Mouse (Mus musculus): ENCODE results near the gene Tekt5. TPM values are rescaled to one million over a fixed set of nuclear protein-coding genes. Genes with fewer than 3 reads are reported as not detected.

Gene Tekt5
- polyA plus RNA-seq, 1 experiment = 21.8 TPM

DNA sequence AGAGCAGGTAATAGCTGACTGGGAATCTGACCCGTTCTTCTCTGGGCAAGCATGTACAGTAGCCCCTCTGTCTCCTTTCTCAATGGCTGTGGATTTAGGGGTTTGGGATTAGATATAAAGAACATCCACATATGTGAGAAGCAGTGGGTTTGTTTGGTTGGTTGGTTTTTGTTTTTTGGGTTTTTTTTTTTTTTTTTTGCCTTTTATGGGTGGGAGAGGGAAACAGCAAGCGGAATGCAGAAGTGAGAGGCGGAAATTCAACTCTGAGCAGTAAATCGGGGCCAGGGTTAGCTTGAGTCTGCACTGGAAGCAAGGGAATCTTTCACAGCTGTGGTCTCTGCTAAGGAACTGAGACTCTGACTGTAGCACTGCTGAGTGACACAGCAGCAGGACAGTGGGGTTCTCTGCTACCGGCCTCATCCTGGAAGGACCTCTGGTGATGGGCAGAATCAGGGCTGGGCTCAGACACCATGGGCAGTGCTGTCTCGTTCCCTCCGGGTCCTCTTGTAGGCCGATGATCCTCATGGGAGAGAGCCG is 22.5 kb upstream of the Tekt5 start:
- no peak overlapping the region for H3K4me3 ChIP-seq
- no peak overlapping the region for H3K4me2 ChIP-seq (ENCODE audit: low read depth)
- H3K79me2 ChIP-seq (ENCODE audit: control insufficient read depth, insufficient read depth) = peaks cover under 1% of the 10 kb centered on the region
- peaks cover 4% of the 10 kb centered on the region for H3K36me3 ChIP-seq (ENCODE audit: control insufficient read depth, insufficient read depth)
- H3ac ChIP-seq (ENCODE audit: control insufficient read depth, insufficient read length) = no peak overlapping the region
- no peaks in the 10 kb centered on the region for H3K27me3 ChIP-seq (ENCODE audit: control insufficient read depth, insufficient read depth, insufficient read length)
- no peak for TF ChIP-seq CEBPB (IDR thresholded peaks at IDR 0.05; ENCODE audit: insufficient read depth, poor library complexity, severe bottlenecking)
- no peak for TF ChIP-seq SRF (IDR thresholded peaks at IDR 0.05; ENCODE audit: control insufficient read depth, insufficient read length, low read depth)
- TF ChIP-seq REST (IDR thresholded peaks at IDR 0.05; ENCODE audit: insufficient read depth, insufficient read length) = no peak
- TF ChIP-seq POLR2AphosphoS2 (IDR thresholded peaks at IDR 0.05; ENCODE audit: insufficient read length, low read depth) = no peak
- TF ChIP-seq USF1 (IDR thresholded peaks at IDR 0.05; ENCODE audit: low read depth) = no peak
- TF ChIP-seq MYOG (IDR thresholded peaks at IDR 0.05; ENCODE audit: control insufficient read depth in 1 of 3, insufficient read depth in 1 of 3, insufficient read length in 2 of 3, low read depth in 2 of 3) = no peak

DNA sequence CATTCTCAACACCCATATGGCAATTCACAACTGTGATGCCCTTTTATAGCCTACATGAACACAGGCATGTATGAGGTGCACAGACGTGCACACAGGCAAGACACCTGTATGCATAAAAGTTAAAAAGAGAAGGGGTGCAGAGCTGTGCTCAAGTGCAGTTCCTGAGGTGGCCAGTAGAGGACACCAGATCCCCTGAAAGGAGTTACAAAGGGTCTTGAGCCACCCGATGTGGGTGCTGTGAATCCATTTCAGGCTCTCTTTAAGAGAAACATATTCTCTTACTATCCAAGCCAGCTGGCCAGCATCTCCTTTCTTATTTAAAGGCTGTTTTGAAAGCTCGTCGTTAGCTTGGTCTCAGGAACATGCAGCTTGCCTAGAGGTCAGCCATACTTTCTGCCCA is 21.6 kb upstream of the Tekt5 start:
- no peaks in the 10 kb centered on the region for H3K36me3 ChIP-seq (ENCODE audit: control insufficient read depth, insufficient read depth)
- TF ChIP-seq POLR2AphosphoS2 (IDR thresholded peaks at IDR 0.05; ENCODE audit: insufficient read length, low read depth) (no peak), MAX (IDR thresholded peaks at IDR 0.05; ENCODE audit: low read depth) (no peak), REST (IDR thresholded peaks at IDR 0.05; ENCODE audit: insufficient read depth, insufficient read length) (no peak), POLR2A (IDR thresholded peaks at IDR 0.05; ENCODE audit: insufficient read length, low read depth) (no peak), USF1 (IDR thresholded peaks at IDR 0.05; ENCODE audit: low read depth) (no peak), SRF (IDR thresholded peaks at IDR 0.05; ENCODE audit: control insufficient read depth, insufficient read length, low read depth) (no peak), TCF3 (IDR thresholded peaks at IDR 0.05; ENCODE audit: insufficient read length, low read depth) (no peak), E2F4 (IDR thresholded peaks at IDR 0.05; ENCODE audit: insufficient read depth) (no peak), CEBPB (IDR thresholded peaks at IDR 0.05; ENCODE audit: insufficient read depth, poor library complexity, severe bottlenecking) (no peak), TCF12 (IDR thresholded peaks at IDR 0.05; ENCODE audit: insufficient read depth, poor library complexity, severe bottlenecking) (no peak), MYOG (IDR thresholded peaks at IDR 0.05; ENCODE audit: control insufficient read depth in 1 of 3, insufficient read depth in 1 of 3, insufficient read length in 2 of 3, low read depth in 2 of 3) (no peak), MYOD1 (IDR thresholded peaks at IDR 0.05; ENCODE audit: control insufficient read depth in 1 of 3, insufficient read length in 2 of 3, low read depth in 2 of 3) (no peak)
- H3K4me2 ChIP-seq (ENCODE audit: low read depth) = no peak overlapping the region
- H3K4me3 ChIP-seq = no peak overlapping the region
- no peak overlapping the region for H3ac ChIP-seq (ENCODE audit: control insufficient read depth, insufficient read length)
- H3K27me3 ChIP-seq (ENCODE audit: control insufficient read depth, insufficient read depth, insufficient read length) = no peaks in the 10 kb centered on the region
- peaks cover 8% of the 10 kb centered on the region for H3K79me2 ChIP-seq (ENCODE audit: control insufficient read depth, insufficient read depth)

DNA sequence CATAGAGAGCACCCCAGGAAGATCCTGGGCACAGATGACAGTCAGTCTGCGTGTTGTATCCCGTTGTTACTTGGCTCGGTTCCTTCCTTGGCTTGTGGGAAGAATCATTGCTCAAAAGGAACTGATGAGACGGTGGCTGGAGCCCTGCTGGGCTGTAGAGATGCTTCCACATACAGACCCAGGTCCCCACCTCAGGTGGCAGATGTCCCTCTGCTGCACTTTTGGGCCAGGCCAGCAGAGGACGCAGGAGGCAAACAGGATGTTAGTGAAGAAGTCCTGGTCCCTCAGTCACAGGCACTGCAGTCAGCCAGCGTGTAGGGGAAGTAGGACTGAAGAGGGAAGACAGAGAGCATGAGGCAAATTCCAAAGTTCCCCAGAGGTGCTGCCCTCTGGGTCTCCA is 20.7 kb upstream of the Tekt5 start:
- no peak for TF ChIP-seq MYOD1 (IDR thresholded peaks at IDR 0.05; ENCODE audit: control insufficient read depth in 1 of 3, insufficient read length in 2 of 3, low read depth in 2 of 3)
- TF ChIP-seq POLR2AphosphoS2 (IDR thresholded peaks at IDR 0.05; ENCODE audit: insufficient read length, low read depth) = no peak
- TF ChIP-seq MYOG (IDR thresholded peaks at IDR 0.05; ENCODE audit: control insufficient read depth in 1 of 3, insufficient read depth in 1 of 3, insufficient read length in 2 of 3, low read depth in 2 of 3) = no peak
- TF ChIP-seq CEBPB (IDR thresholded peaks at IDR 0.05; ENCODE audit: insufficient read depth, poor library complexity, severe bottlenecking) = no peak
- no peak for TF ChIP-seq SRF (IDR thresholded peaks at IDR 0.05; ENCODE audit: control insufficient read depth, insufficient read length, low read depth)
- TF ChIP-seq TCF3 (IDR thresholded peaks at IDR 0.05; ENCODE audit: insufficient read length, low read depth) = no peak
- TF ChIP-seq TCF12 (IDR thresholded peaks at IDR 0.05; ENCODE audit: insufficient read depth, poor library complexity, severe bottlenecking) = no peak
- TF ChIP-seq REST (IDR thresholded peaks at IDR 0.05; ENCODE audit: insufficient read depth, insufficient read length) = no peak
- no peak for TF ChIP-seq USF1 (IDR thresholded peaks at IDR 0.05; ENCODE audit: low read depth)
- TF ChIP-seq MAX (IDR thresholded peaks at IDR 0.05; ENCODE audit: low read depth) = no peak
- no peak for TF ChIP-seq POLR2A (IDR thresholded peaks at IDR 0.05; ENCODE audit: insufficient read length, low read depth)
- TF ChIP-seq E2F4 (IDR thresholded peaks at IDR 0.05; ENCODE audit: insufficient read depth) = no peak
- H3K27me3 ChIP-seq (ENCODE audit: control insufficient read depth, insufficient read depth, insufficient read length) = no peaks in the 10 kb centered on the region
- H3K4me2 ChIP-seq (ENCODE audit: low read depth) = no peak overlapping the region
- H3K79me2 ChIP-seq (ENCODE audit: control insufficient read depth, insufficient read depth) = peaks cover 8% of the 10 kb centered on the region
- H3ac ChIP-seq (ENCODE audit: control insufficient read depth, insufficient read length) = no peak overlapping the region
- H3K36me3 ChIP-seq (ENCODE audit: control insufficient read depth, insufficient read depth) = no peaks in the 10 kb centered on the region
- no peak overlapping the region for H3K4me3 ChIP-seq

DNA sequence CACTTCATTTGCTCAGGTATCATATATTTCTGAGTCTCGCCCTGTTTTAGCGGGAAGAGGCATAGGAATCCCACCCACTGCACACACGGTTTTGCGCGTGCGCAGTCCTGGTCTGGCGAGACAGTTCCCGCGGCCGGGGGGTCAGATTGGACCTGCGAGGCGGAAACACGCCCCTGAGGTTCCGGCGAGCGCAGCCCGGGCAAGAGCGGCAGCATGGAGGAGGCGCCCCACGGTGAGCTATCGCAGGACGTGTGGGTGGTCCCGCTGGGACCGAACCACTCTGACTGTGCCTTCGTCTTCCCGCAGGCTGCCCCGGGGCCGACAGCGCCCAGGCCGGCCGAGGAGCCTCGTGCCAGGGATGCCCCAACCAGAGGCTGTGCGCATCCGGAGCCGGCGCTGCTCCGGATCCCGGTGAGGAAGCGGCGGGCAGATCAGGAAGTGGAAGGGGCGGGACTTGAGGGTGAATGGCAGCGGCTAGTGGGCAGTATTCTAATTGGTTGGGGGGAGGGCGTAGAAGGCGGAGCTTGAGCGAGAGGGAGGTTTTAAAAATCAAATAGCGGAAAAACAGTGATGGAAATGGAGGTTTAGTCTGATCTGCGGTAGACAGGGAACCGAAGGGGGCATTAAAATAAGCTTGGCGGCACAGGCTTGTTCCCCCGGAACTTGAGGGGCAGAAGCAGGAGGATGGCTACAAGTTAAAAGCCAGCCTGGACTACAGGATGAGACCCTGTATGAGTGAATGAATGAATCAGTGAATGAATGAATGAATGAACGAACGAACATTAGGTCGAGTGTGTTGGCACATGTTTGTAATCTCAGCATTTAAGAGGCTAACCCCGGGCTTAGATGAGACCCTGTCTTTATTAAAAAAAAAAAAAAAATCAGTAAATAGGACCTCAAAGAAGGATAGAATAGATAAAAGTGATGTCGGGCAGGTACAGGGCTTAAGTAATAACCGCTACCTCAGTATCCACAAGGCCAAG is 16.8 kb upstream of the Tekt5 start, which contains the start of gene Nubp1:
Nubp1 (plus strand) TSS at position 185 of the 983 bp plus-strand sequence.
- no peaks in the 10 kb centered on the region for H3K36me3 ChIP-seq (ENCODE audit: control insufficient read depth, insufficient read depth)
- peak within 1 kb of the TSS; percentile 43 for H3K4me3 ChIP-seq

More for the DNA sequence above, 16.8 kb upstream of the Tekt5 start, which contains the start of gene Nubp1:
- H3K79me2 ChIP-seq (ENCODE audit: control insufficient read depth, insufficient read depth) = peaks cover 8% of the 10 kb centered on the region
- TF ChIP-seq REST (IDR thresholded peaks at IDR 0.05; ENCODE audit: insufficient read depth, insufficient read length) (no peak), MYOD1 (IDR thresholded peaks at IDR 0.05; ENCODE audit: control insufficient read depth in 1 of 3, insufficient read length in 2 of 3, low read depth in 2 of 3) (no peak), USF1 (IDR thresholded peaks at IDR 0.05; ENCODE audit: low read depth) (no peak), POLR2AphosphoS2 (IDR thresholded peaks at IDR 0.05; ENCODE audit: insufficient read length, low read depth) (peak; percentile 93), CEBPB (IDR thresholded peaks at IDR 0.05; ENCODE audit: insufficient read depth, poor library complexity, severe bottlenecking) (no peak), E2F4 (IDR thresholded peaks at IDR 0.05; ENCODE audit: insufficient read depth) (peak; percentile 90), MYOG (IDR thresholded peaks at IDR 0.05; ENCODE audit: control insufficient read depth in 1 of 3, insufficient read depth in 1 of 3, insufficient read length in 2 of 3, low read depth in 2 of 3) (peak in 1 of 3 experiments; percentile 5), TCF12 (IDR thresholded peaks at IDR 0.05; ENCODE audit: insufficient read depth, poor library complexity, severe bottlenecking) (no peak), POLR2A (IDR thresholded peaks at IDR 0.05; ENCODE audit: insufficient read length, low read depth) (peak; percentile 95), MAX (IDR thresholded peaks at IDR 0.05; ENCODE audit: low read depth) (no peak)
- no peaks in the 10 kb centered on the region for H3K27me3 ChIP-seq (ENCODE audit: control insufficient read depth, insufficient read depth, insufficient read length)
- peak within 1 kb of the TSS; percentile 75 for H3ac ChIP-seq (ENCODE audit: control insufficient read depth, insufficient read length)
- peak within 1 kb of the TSS; percentile 98 for H3K4me2 ChIP-seq (ENCODE audit: low read depth)
